Mouse (Mus musculus) small intestine, adult 2 months (tissue): ENCODE measurements around the gene Morn5.

ENCODE experiments used
- CTCF ChIP-seq: fragments of 200-500 bp; IDR thresholded peaks from 2 replicates; pipeline ENCODE4 v1.5.1; 2012; ENCODE audit warnings: low read depth, mild to moderate bottlenecking, control low read depth, inconsistent platforms, low read length, moderate library complexity, mixed read lengths; ENCODE audit not compliant: insufficient replicate concordance, insufficient read length; ENCODE audit errors: extremely low read depth
- POLR2A ChIP-seq: fragments of 200-500 bp; IDR thresholded peaks from 2 replicates; pipeline ENCODE4 v1.6.1; 2012; ENCODE audit warnings: low read depth, mild to moderate bottlenecking, control low read depth, inconsistent platforms, low read length, moderate library complexity

- no peak for TF ChIP-seq CTCF
- TF ChIP-seq POLR2A, result no peak
Measured at GRCm38 (mm10) chr2:36093301-36093700, 44.0 kb downstream of the Morn5 start.
